Mouse (Mus musculus) lung, postnatal 14 days (tissue): Measurements from ENCODE around the gene Fam126a.
A peak's percentile ranks its signal among the peaks of the same experiment; 100 is the strongest.

Experiments
- DNase-seq: peaks from one replicate; pipeline ENCODE4 v3.0.0; 2021

The Fam126a gene

DNA sequence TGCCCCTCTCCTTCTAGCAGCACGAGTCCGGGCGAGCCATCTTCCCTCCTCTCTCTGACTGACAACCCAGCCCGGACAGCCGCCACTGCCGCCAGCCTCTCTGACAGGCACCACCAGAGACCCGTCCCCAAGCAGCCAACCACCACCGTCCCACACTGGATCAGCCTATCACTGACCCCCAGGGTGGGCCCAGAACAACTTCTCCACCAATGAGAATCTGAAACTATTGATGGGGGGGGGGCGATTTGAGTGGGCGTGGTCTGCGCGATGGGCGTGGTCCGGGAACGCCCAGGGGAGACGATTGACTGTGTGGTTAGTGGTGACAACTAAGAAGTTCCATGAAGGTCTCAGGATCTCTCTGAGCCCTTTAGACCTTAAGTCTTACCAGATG lies at the start of gene Fam126a:
Gene Fam126a (minus strand): TSS at position 112 of the 391 bp plus-strand sequence.
- DNase-seq = peak; percentile 94

DNA sequence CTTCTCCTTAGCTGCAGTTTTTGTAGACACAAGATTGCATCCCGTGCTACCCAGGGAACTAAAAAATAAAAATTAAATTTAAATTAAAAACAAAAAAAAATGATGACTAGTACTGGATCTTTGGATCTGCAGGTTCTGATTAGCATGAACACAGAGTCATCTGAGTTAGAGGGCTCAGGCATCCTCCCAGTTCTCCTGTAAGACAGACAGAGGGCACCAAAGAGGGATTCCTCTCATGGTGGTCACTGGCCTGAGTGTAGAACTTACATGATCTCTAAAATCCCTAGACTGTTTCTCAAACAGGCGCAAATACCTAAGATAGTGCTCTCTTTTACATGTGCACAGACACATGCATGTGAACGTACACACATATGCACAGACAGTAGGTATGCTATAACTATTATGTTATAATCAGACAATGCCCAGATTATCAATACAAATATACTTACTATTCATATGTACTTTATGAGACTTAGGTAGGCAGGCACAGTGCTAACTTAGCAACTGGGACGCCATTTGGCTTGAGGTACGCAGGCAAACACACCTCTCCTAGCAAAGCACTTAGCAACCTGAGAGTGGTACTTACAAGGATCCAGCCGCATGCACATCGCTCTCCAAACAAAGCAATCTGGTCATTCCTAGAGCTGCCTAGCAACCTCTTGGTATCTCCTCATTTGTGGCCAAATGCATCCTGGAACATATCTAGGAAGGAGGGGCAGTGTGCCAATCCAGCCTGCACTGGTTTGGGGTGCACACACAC lies 48.1 kb upstream of the Fam126a start:
- no peak for DNase-seq

- DNase-seq = no peak
These were observed 47.3 kb upstream of the Fam126a start for GRCm38 (mm10) chr5:24077739-24078306.

DNA sequence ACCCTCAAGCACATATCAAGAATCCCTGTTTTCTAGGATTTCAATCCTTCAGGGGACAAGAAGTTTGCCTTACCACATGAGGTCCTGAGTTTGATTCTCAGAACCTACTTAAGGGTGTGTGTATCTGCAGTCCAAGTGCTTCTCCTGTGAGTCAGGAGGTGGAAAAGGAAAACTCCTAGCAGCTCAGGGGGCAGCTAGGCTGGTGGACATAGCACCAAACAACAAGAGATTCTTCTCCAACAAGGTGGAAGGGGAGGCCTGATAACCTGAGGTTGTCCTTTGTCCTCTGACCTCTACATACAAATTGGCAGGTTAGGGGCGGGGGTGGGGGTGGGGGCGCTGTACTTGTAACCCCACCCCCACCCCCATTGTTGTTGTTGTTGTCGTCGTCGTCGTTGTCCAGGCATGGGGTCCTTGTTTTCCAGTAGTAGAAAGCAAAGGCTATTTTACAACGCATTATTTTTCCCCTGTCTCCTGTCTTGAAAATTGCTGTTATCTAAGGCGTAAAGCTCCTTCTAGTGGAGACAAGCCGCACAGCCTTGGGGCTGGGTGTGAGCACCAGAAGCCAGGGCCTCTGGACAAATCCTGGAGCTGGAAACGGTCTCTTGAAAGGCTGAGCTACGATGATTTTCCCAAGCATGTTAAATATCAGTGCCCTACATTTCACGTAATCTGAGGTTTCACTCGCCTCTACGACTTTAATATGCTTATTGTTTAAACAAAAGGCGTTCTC lies 46.7 kb upstream of the Fam126a start:
- peak; percentile 69 for DNase-seq

- DNase-seq = peak; percentile 21
These were observed 41.5 kb upstream of the Fam126a start for GRCm38 (mm10) chr5:24072031-24072430.

DNA sequence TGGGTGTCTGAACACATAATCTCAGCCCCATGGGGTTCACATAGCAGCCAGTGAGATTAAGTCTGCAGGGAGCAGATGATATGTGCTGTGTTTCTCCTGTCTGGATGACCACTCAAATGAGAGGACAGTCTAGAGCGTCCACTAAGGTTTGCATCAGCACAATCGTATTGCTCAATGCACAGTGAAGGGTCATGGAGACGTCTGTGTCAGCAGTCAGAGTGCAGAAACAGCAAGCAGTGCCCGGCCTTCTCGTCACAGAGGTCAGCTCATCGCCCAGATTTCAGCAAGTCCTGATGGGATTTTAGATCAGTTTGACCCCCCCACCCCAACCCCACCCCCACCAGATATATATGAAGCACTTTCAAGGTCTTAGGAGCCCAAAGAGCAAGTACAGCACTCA lies 38.5 kb upstream of the Fam126a start:
- DNase-seq = no peak

DNA sequence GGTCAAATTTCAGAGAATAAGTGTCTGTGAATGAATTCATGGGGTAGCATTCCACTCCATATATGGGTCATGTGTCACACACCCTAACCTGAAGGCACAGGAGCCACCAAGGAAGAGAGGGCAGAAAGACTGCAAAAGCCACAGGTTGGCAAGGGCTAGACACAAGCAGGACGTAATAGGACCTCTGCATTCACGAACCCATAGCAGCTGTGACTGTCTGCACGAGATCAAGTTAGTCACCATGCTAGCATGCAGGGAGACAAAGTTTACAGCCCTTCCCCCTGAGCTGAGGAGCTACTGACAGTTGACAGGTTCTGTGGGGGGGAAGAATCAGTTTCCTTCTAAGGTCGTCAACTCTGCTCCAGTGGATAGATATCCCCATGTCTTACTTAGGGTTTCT lies 33.1 kb upstream of the Fam126a start:
- no peak for DNase-seq

- no peak for DNase-seq
These were observed 32.5 kb upstream of the Fam126a start for GRCm38 (mm10) chr5:24063034-24063433.

DNA sequence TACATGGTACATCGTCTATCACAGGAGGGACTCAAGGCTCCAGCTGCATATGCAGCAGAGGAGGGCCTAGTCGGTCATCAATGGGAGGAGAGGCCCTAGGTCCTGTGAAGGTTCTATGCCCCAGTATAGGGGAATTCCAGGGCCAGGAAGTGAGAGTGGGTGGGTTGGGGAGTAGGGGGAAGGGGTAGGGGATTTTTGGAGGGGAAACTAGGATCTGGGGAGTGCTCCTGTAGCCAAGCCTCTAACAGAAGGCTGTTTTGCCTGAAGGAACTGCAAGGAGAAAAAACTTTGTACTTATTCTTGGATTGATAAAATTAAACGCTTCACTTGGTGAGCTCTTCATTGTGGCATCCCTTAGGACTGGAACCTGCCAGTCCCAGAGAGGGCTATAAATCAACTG lies 30.5 kb upstream of the Fam126a start:
- DNase-seq = no peak

DNA sequence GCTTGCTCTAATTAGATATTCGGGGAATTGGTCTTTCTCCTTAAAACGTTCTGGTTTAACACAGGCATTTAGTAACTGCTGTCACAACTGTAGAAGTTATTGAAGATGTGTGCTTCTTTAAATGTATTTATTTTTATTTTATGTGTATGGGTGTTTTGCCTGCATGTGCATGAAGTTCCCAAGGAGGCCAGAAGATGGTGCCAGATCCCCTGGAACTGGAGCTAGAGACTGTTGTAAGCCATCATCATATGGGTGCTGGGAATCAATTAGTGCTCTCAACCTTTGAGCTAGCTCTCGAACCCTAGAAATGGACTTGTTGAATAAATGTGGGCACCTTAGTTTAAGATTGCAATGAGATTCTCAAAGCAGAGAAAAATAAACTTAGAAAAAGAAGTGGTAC lies 27.1 kb upstream of the Fam126a start:
- no peak for DNase-seq

- DNase-seq = no peak
These were observed 26.4 kb upstream of the Fam126a start for GRCm38 (mm10) chr5:24056865-24057264.

DNA sequence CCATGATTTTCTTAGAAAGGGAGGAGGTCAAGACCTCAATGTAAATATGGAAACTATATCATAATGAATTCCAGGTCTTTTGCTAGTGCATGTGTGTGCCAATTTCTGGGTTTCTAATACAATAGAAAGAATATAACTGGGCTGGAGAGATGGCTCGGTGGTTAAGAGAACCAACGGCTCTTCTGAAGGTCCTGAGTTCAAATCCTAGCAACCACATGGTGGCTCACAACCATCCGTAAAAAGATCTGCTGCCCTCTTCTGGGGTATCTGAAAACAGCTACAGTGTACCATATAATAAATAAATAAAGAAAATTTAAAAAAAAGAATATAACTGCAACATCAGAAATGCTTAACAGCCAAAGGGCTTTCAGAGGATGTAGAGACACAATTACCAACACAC lies 23.9 kb upstream of the Fam126a start:
- DNase-seq = no peak

GRCm38 (mm10) chr5:24053245-24054190 lies 23.0 kb upstream of the Fam126a start:
- peak; percentile 53 for DNase-seq

DNA sequence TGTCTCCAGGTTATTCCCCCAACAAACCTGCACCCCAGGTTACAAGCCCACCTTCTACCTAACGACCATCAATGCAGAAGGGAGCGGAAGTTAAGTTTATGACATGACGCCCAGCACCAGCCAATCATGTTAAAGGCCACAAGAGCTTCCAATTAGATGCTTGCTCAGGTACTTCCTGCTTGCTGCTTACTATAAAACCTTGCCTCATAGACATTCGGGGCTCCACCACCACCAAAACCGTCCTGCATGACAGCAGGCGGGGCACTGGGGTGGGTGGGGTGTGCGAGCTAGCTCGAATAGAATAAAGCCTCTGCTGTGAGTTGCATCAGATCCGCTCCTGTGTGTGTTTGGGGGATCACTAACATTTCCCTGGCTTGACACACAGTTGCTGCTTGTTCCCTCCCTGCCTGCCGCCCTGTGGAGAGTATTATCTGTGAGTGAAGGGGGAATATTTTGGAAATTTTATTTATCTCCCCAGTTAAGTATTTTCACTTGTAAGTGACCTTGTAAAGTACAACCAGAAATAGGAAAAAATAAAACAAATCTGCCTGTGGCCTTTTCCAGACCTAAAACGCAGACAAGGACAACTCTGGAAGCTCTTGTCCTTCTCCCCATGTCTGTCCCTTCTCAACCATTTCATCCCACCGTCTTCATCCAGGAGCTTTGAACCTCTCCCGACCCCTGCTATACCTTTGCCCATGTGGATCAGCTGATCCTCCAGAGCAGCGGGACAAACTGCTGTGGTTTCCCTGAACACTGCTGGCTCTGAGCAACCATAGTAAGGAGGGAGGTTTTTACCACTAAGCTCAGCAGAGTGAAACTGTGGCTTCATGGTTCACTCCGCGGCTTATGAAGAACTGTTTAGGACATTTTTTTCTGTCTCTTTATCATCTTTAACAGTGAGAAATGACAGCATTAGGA lies 21.5 kb upstream of the Fam126a start:
- DNase-seq = no peak

GRCm38 (mm10) chr5:24047821-24048220 lies 17.3 kb upstream of the Fam126a start:
- no peak for DNase-seq

- DNase-seq = no peak
These were observed 16.5 kb upstream of the Fam126a start for GRCm38 (mm10) chr5:24047001-24047400.

DNA sequence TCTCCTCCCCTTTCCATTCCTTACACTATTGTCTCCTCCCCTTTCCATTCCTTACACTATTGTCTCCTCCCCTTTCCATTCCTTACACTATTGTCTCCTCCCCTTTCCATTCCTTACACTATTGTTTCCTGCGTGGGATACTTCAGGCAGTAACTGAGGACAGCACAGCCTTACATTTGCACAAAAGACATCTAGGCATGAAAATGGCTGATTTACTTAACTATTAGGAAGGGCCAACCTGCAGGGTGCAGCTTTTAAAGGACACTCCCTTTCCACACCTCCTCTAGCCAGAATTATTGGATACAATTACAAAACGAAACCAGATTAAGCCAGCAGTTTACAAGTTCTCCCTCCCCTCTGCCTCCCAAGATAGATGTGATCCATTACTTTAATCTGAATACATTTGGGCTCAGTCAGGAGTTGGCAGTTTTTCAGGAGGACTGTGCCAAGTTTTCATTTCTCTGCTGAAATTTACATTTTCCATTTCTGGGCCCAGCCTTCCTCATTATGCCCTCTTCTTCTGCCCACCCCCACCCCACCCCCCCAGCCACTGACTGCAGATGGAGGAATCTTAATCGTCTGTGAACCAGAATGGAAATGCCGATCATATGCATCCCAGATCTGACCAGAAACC lies 15.6 kb upstream of the Fam126a start:
- DNase-seq = no peak

DNA sequence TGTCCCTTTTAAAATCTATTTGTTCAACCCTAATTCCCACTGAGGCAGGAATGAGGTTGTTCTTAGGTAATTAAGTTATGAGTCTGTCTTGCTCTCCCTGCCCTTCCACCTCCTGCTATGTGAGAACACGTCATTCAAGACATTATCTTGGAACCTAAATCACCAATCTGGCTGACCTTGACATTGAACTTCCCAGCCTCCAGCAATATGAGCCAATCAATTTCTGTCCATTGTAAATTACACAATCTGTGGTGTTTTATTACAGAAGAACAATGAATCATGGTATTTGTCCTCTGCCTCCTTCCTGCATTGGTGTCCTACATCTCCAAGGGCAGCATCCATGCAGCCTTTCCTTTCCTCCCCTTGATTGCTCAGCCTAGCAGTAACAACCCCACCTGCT lies 13.9 kb upstream of the Fam126a start:
- no peak for DNase-seq

DNA sequence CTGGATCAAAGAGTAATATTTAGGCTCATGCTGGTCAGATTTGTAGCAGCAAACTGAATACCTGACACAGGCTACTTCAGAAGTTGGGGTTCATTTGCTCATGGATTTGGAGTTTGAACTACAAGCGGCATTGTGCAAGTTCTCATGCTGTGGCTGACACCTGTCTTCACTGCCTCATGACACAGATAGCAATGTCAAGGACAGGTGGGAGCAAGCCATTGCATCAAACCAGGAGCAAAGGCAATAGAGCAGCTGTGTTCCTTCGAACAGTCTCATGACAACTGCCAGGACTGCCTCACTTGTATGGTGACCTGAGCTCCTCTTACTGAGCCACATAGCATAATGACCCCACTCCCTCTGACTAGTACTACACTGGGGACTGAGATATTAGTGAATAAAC lies 12.9 kb upstream of the Fam126a start:
- no peak for DNase-seq

- no peak for DNase-seq
These were observed 10.9 kb upstream of the Fam126a start for GRCm38 (mm10) chr5:24041341-24041852.

- DNase-seq = no peak
These were observed 10.1 kb upstream of the Fam126a start for GRCm38 (mm10) chr5:24040601-24041000.
